9 mouse cellular contexts compared by ENCODE assay signal in genomic region chr10:33986771-33987170, GRCm38 (mm10). TPM values are rescaled to one million over a fixed set of nuclear protein-coding genes. Genes with fewer than 3 reads are reported as not detected.
DNase-seq lines count a peak whose midpoint lies in the region; ATAC-seq and TF ChIP-seq lines count a peak whose summit lies in the region.
"Had no signal": no experiment of that assay in that cellular context is flagged by ENCODE, and none has a peak within 500 bp of the region (broad histone marks: within the 10 kb centered on the region; RNA-seq: fewer than 3 reads in every experiment).

No protein-coding gene starts in this region.

- no peak overlapping the region for H3K27ac ChIP-seq in gastrocnemius, adult 2 months
- no peak overlapping the region for H3K27ac ChIP-seq in kidney, postnatal 0 days
- H3K27ac ChIP-seq in liver, embryonic 11.5 days (ENCODE audit: low read depth, low read length), result no peak overlapping the region

- peak; percentile 89 for TF ChIP-seq CTCF in gastrocnemius, adult 2 months (IDR thresholded peaks at IDR 0.05)
- TF ChIP-seq CTCF in kidney, postnatal 0 days (IDR thresholded peaks at IDR 0.05; ENCODE audit: low read depth), result peak; percentile 99

- no peaks in the 10 kb centered on the region for H3K4me1 ChIP-seq in kidney, postnatal 0 days (replicated peaks; ENCODE audit: insufficient read depth, low read length)
- no peaks in the 10 kb centered on the region for H3K4me1 ChIP-seq in liver, embryonic 11.5 days (replicated peaks; ENCODE audit: control insufficient read depth, insufficient read depth, low read length)

- no peak; the same call in 1 of the 2 replicates for ATAC-seq in kidney, postnatal 0 days (replicated peaks; ENCODE audit: low FRiP score, low read depth)
- ATAC-seq in liver, embryonic 11.5 days (replicated peaks; ENCODE audit: low FRiP score), result peak; percentile 69

- peak; percentile 82 for DNase-seq in CD4-positive helper T cell, adult 2 months (ENCODE audit: low read depth, low spot score)
- peak; percentile 59 for DNase-seq in WW6 (ENCODE audit: low read depth, low spot score)
- peak; percentile 38 to 74 for DNase-seq in cerebellum, postnatal 36 days
- DNase-seq in gastrocnemius, adult 2 months, result peak; percentile 46
- DNase-seq in kidney, postnatal 0 days (ENCODE audit: low spot score), result peak; percentile 91
- DNase-seq in liver, embryonic 11.5 days (ENCODE audit: low spot score), result no peak
- DNase-seq in neural tube, embryonic 10.5 days (ENCODE audit: extremely low spot score, low spot score), result peak; percentile 41
- peak; percentile 84 for DNase-seq in thymus, postnatal 0 days (ENCODE audit: low spot score)

- H3K4me3 ChIP-seq in gastrocnemius, adult 2 months, result no peak overlapping the region
- no peak overlapping the region for H3K4me3 ChIP-seq in kidney, postnatal 0 days (replicated peaks; ENCODE audit: low read depth, low read length)
- H3K4me3 ChIP-seq in liver, embryonic 11.5 days (ENCODE audit: low read depth, low read length), result no peak overlapping the region

- H3K36me3 ChIP-seq in kidney, postnatal 0 days (ENCODE audit: insufficient read depth, low read length), result 0 out of 2 replicates have a peak, but pooled peaks cover under 1% of the 10 kb centered on the region
- H3K36me3 ChIP-seq in liver, embryonic 11.5 days (ENCODE audit: control insufficient read depth, insufficient read depth, low read length), result peaks cover 3% of the 10 kb centered on the region; the same call in 1 of the 2 replicates

- WGBS in kidney, postnatal 0 days, result 21% methylated on average over 4 of the region's 4 CpGs
- 21% methylated on average over 4 of the region's 4 CpGs for WGBS in liver, embryonic 11.5 days

- no peak overlapping the region for H3K9ac ChIP-seq in kidney, postnatal 0 days (ENCODE audit: low read depth, low read length)
- no peak overlapping the region for H3K9ac ChIP-seq in liver, embryonic 11.5 days (ENCODE audit: low read depth, low read length)

- no peak overlapping the region for H3K4me2 ChIP-seq in kidney, postnatal 0 days (ENCODE audit: low read length)
- no peak overlapping the region for H3K4me2 ChIP-seq in liver, embryonic 11.5 days

- H3K27me3 ChIP-seq in kidney, postnatal 0 days (ENCODE audit: insufficient read depth, low read length), result no peaks in the 10 kb centered on the region
- no peaks in the 10 kb centered on the region for H3K27me3 ChIP-seq in liver, embryonic 11.5 days (replicated peaks; ENCODE audit: control insufficient read depth, insufficient read depth, low read length)

- H3K9me3 ChIP-seq in kidney, postnatal 0 days (replicated peaks; ENCODE audit: low read length), result no peaks in the 10 kb centered on the region
- no peaks in the 10 kb centered on the region for H3K9me3 ChIP-seq in liver, embryonic 11.5 days (ENCODE audit: control insufficient read depth, low read length)

- intact Hi-C loops in gastrocnemius, adult 2 months (cut with DNase I), result no loop called here

RNA-seq across cellular contexts. Expression of gene Rwdd1, which starts 32.7 kb away (rescaled TPM):
- total RNA-seq in gastrocnemius, adult 2 months (2021), result 100 to 1,000 TPM; 165 to 167 TPM
- polyA plus RNA-seq in kidney, postnatal 0 days (2015; fragmentation: Nextera tagmentation; extraction: Ambion mirVana), result 142 and 147 TPM in 2 replicates
- 136 and 139 TPM in 2 replicates for polyA plus RNA-seq in liver, embryonic 11.5 days (2014; fragmentation: Nextera tagmentation; extraction: Ambion mirVana)
- polyA plus RNA-seq in thymus, postnatal 0 days (2015; fragmentation: Nextera tagmentation; extraction: Ambion mirVana), result 150 and 151 TPM in 2 replicates

RNA-seq across cellular contexts. Expression of gene Zup1, which starts 35.7 kb away (rescaled TPM):
- total RNA-seq in gastrocnemius, adult 2 months (2021), result 1 to 10 TPM; 8.1 to 8.3 TPM
- 15.4 and 15.5 TPM in 2 replicates for polyA plus RNA-seq in kidney, postnatal 0 days (2015; fragmentation: Nextera tagmentation; extraction: Ambion mirVana)
- polyA plus RNA-seq in liver, embryonic 11.5 days (2014; fragmentation: Nextera tagmentation; extraction: Ambion mirVana), result 15.0 and 16.6 TPM in 2 replicates
- polyA plus RNA-seq in thymus, postnatal 0 days (2015; fragmentation: Nextera tagmentation; extraction: Ambion mirVana), result 26.3 and 28.2 TPM in 2 replicates

RNA-seq across cellular contexts. Expression of gene Trappc3l, which starts 50.6 kb away (rescaled TPM):
- total RNA-seq in gastrocnemius, adult 2 months (2021), result not detected
- polyA plus RNA-seq in kidney, postnatal 0 days (2015; fragmentation: Nextera tagmentation; extraction: Ambion mirVana), result not detected in 2 replicates
- polyA plus RNA-seq in liver, embryonic 11.5 days (2014; fragmentation: Nextera tagmentation; extraction: Ambion mirVana), result not detected in 2 replicates
- 0.10 TPM in 1 of 2 replicates, not detected in the other for polyA plus RNA-seq in thymus, postnatal 0 days (2015; fragmentation: Nextera tagmentation; extraction: Ambion mirVana)
- polyA plus RNA-seq: heart, embryonic 16.5 days had no signal

RNA-seq across cellular contexts. Expression of gene Calhm4, which starts 57.3 kb away (rescaled TPM):
- total RNA-seq in gastrocnemius, adult 2 months (2021), result not detected
- polyA plus RNA-seq in kidney, postnatal 0 days (2015; fragmentation: Nextera tagmentation; extraction: Ambion mirVana), result not detected in 2 replicates
- polyA plus RNA-seq in liver, embryonic 11.5 days (2014; fragmentation: Nextera tagmentation; extraction: Ambion mirVana), result 0.05 TPM in 1 of 2 replicates, not detected in the other
- polyA plus RNA-seq in thymus, postnatal 0 days (2015; fragmentation: Nextera tagmentation; extraction: Ambion mirVana), result 0.03 and 0.07 TPM in 2 replicates
- polyA plus RNA-seq: heart, embryonic 16.5 days had no signal
